Mouse (Mus musculus): ENCODE data around the gene Ehbp1l1. TPM values are rescaled to one million over a fixed set of nuclear protein-coding genes. Genes with fewer than 3 reads are reported as not detected.

The Ehbp1l1 gene
- total RNA-seq, 2 experiments from 2014 or later, result 134 to 144 TPM

DNA sequence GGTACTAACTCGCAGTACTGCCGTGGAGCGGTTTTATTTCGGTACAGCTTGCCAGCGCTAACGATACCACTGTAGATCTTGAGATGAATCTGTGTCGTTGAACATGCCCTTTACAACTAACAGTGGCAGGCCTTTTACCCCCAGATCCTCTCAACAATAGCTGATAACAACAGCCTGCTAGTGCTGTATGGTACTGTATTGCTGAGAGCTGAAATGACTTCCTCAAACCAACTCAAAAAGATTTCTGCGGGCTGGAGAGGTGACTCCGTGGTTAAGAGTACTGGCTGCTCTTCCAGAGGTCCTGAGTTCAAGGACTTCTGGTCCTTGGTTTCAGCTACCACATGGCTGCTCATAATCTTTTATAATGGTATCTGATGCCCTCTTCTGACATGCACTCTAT, 8.2 kb upstream of the Ehbp1l1 start:
- no peak for DNase-seq

DNA sequence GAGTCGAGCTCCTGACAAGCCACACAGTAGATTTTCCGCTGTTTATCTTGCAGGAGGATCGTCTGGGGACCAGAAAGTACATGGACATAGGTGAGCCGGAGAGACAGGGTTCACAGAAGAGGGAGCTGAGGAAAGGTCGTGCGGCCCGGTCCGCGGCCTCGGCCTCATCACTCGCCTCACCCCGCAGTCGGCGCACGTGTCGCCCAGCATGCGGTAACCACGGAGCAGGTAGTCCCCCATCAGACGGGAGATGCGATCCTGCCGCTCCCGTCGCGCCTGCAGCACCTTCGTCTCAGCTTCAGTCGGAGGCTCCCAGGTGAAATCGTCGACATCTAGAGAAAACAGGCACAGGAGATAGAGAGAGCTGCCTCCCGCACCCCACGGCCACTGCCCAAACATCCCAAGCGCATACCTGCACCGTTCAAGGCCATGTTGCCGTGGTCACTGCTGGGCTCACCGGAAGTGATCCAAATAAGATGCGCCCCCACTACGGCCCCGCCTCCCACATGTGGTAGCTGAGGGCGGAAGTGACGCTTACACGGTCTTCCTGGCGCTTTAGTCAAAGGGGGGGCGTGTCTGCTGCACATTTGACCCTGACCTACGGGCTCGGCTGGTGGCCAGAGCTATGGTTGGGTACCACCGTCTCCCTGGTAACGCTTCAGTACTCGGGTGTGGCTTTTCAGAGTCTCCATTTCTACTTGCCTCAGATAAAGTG, 5.3 kb upstream of the Ehbp1l1 start:
- peak; percentile 93 to 95 for DNase-seq

DNA sequence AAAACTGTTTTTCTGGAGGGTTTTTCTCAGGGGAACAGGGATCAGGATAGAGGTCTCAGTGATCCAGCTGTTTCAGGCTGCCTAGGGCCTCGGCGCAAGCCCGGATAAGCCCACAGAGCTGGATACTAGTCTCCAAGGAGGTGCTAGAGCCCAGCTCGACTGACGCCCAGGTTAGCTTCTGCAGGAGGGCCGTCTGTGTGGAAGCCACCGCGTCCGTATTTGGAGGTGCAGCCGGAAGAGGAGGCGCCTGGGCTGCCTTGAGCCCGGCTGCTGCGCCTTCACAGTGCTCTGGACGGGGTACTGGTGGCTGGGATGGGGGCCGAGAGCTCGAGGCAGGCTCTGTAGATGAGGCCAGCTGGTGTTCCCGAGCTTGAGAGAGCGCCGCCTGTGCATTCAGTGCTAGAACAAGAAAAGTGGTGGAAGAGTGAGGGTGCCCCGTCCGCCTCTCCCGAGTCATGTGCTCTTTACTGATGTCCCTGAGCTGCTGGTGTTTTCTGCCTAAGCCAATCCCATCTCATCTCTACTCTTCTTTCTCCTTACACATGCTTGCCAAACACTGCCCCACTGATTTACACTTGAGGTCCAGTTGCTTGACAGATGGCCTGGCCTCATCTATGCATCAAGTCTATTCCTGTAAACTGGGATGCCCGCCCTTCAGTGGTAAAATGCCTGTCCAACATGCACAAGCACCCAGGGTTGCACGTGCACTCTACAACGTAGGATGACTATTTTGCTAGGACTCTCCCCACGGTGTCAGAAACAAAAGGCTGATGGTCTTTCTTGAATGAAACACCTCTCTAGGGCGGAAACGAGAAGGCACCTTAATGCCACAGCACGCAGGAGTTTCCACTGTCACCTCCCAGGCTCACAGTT, 4.4 kb upstream of the Ehbp1l1 start:
- DNase-seq, result no peak

DNA sequence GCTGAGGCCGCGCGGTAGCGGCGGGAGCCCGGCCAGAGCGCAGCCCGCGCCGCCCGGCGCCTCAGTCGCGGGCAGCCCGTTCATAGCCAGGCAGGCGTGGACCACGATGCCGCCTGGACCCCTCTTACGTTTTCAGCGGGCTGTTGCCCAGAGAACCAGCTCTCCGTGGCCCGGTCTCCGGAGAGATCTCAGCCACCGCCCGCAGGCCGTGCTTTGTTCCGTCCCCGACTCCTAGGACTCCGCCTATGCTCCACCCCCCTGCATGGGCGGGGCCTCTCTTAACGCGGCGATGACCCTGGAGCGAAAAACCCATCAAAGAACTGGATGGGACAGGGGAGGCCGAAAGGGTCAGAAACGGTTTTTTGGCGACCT, 3.3 kb upstream of the Ehbp1l1 start, which contains the start of gene Fam89b:
Fam89b (minus strand) TSS at position 210 of the 372 bp plus-strand sequence.
- peak; percentile 94 to 97 for DNase-seq

DNA sequence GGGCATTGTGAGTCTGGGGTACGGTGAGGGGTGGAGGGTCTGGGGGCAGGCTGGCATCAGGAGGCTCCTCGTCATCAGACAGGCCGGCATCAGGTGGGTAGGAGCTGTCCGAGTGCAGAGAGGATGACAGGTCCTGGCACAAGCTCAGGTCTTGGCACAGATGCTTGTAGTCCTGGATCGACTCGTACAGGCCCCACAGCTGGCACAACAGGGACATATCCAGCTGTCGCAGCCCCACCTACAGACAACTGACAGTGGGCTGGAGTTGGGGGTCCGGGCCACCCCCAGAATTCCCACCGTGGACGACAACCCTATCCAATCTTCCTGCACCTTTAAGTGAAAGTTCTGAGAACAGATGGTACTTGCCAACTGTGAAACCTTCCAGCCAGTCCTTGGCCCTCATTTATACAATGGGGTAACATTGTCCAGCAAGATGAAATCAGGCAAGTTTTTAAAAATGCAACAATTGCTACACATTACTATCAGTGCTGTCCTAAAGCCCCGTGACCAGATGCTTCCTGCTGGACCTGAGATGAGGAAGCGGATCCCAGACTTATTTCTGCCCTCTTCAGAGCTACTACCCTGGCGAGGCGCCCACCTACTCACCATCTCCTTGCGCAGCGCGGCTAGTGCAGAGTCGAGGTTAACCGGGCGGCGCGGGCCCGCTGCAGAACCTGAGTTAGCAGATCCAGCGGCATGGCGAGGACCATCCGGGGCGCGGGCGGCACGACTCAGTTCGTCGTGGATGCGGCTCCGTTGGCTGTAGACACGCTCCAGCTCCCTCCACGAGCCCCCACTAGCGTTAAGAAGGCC, 2.7 kb upstream of the Ehbp1l1 start:
- peak; percentile 63 to 72 for DNase-seq

DNA sequence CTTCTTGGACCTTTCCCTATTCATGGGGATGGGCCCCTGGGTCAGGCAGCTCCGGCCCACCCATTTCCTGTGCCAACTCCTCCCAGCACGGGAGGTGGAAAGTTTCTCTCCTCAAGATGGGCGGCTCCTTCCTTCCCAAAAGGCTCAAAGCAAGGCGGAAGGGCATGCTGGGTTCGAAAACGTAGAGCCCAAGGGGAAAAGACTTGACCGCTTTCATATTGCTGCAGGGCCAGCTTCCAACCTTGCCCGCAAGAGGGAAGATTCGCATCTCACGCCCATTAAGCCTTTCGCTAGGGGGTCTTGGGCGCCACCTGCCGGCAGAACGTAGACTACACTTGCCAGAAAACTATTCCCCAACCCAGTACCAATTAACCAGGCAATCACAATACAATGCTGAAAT, 1.6 kb upstream of the Ehbp1l1 start:
- peak; percentile 92 to 97 for DNase-seq

DNA sequence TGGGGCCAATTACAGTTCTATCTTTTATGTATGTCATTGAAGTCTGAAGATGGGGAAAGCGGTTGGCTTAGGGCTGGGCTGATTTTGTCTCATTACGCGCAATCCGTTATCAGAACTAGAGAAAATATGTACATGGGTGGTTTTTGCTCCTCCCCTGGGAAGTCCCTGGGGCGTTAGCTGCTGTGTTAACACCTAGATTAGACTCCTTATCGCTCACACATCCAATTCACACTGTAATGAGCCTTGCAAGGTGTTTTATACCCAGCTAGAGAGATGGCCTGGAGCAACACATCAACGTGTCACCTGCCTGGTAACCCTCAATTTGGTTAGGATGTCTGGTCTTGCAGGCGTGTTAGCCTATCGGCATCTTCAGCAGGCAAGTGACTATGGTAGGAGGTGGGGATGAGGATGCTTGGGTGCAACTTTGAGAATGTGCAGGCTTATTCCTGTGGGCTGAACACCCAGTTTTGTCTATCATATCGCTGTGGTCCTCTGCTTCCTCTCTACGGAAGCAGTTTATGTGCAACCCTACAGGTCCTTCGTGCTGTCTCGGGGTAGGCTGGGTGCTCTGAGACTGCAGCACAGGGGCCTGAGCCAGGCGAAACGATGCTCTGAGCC, 953 bp upstream of the Ehbp1l1 start:
- peak; percentile 56 to 57 for DNase-seq

DNA sequence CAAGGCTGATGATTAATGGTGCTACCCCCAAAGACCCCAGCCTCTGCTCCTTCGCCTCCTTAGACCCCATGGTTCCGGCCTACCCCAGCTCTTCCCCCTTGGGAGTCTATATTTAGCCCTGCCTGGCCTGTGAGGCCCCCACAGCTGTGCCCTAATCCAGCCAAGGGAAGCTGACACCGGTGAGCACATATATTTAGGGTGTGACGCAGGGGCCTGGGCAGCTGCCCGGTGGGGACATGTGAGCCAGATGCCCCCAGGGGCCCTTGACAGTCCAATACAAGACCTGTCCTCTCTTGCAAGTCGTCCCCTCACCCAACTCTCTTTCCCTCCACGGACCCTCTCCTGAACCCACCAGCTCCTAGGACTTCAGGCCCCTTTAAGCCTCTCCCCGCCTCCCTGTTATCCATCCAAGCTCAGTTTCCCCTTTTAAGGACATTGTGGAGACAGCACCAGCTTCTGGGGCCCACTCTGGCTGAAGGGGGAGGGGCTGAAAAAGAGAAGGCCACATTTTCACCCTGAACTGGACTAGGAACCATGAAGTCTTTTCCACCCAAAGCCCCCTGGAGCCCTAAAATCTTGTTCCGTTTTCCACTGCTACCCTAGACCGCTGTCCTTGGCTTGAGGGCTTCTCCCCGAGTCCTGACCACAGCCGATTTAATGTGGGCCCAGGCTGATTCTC, 949 bp downstream of the Ehbp1l1 start:
- DNase-seq, result peak; percentile 89

DNA sequence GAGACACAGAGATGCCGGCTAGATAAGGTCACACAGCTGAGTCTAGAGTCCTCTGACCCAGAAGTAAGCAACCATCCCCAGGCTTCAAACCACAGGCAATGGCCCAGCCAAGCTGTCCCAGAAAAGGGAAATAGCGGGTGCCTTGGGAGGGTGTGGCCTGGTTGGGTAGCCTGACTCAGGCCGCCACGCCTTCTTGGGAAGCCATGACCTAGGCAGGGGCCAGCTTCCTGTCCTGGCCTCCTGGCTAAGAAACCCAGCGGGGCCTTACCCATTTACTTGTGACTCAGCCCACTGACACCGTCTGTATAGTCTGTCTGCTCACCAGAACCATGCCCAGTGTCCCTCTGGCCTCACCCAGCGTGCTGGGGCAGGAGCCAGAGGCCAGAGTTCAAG, 1.6 kb downstream of the Ehbp1l1 start:
- peak; percentile 90 to 95 for DNase-seq

DNA sequence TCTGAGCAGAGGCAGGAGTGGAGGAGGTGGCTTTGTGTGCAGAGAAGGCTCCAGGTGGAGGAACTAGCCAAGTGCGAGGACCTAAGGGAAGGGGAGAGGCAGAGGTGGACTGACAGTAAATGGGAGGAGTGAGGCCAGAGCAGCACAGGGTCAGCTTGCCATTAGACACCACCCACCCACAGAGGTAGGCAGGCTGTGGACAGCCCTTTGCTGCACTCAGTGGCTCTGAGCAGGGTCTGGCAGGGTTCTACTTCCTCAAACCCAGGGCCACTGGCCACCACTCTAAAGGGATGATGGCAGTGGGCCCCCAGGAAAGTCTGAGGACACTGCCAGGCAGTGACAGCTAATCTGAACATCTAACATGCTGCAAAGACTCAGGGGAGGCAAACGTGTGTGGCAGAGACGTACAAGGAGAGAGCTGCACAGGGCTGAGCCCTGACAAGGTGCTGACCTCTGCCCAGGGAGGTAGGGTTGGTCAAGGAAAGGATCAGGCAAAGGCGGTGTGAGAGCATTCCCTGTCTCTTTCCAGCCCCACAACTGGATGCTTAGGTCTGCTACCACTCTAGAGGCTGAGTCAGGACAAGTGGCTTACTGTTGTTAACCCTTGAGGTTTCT, 2.1 kb downstream of the Ehbp1l1 start:
- no peak for DNase-seq

DNA sequence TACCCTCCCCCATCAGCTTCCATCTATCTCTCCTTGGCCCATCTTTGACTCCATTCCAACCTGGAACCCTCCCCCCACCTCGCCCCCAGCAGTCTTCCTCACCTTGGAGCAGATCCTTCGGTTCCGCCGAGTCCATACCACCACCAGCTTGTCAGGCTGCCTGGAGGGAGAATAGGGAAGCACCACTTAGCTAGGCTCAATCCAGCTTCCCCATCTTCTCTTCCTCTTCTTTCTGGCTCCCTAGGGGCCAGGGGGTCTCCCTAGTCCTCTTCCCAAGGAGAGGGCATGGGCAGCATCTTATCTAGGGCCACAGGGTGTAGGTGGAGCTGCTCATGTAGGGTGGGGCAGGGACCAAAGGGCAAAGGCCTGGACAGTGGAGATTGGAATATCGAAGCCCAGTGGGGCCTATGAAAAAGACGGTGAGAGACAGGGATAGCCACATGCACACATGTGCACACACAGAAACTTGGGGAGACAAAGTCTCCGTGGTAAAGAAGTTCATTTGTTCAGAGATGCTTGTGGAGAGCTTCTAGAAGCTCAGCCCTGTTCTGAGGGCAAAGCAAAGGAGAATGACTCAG, 3.2 kb downstream of the Ehbp1l1 start:
- no peak for DNase-seq

DNA sequence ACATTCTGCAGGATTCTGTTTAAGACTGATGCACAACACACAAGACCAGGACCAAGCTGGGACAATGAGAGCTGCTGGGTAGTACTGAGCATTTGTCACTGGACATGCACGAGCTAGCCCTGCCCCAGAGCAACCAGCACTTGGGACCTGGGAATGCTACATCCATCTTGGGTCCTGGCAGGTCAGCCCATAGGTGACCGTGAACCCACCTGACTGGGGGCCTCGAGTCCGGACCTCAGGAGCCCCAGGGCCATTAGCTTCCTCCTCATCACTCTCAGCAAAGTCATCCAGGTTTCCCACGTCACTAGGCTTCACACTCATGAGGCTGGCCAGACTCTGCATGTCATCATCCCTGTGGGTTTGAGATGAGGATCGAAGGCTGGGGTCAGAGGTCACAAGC, 4.9 kb downstream of the Ehbp1l1 start:
- no peak for DNase-seq

DNA sequence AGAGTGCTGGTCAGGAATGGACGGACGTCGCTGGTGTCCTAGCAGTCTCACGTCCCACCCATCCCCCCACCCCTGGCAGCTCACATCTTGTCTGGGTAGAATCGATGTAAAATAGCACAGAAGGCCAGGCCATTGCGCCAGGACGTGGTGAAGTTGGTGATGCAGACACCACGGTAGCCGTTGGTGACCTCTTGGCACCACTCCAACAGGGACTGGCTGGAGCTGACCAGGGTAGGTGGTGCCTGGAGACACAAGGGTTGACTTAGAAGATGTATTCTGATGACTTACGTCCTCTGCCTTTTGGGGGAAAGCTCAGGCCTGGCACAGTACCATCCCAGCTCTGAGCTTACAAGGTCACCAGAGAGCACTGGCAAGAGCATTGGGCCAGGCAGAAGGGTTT, 9.2 kb downstream of the Ehbp1l1 start:
- DNase-seq, result no peak

DNA sequence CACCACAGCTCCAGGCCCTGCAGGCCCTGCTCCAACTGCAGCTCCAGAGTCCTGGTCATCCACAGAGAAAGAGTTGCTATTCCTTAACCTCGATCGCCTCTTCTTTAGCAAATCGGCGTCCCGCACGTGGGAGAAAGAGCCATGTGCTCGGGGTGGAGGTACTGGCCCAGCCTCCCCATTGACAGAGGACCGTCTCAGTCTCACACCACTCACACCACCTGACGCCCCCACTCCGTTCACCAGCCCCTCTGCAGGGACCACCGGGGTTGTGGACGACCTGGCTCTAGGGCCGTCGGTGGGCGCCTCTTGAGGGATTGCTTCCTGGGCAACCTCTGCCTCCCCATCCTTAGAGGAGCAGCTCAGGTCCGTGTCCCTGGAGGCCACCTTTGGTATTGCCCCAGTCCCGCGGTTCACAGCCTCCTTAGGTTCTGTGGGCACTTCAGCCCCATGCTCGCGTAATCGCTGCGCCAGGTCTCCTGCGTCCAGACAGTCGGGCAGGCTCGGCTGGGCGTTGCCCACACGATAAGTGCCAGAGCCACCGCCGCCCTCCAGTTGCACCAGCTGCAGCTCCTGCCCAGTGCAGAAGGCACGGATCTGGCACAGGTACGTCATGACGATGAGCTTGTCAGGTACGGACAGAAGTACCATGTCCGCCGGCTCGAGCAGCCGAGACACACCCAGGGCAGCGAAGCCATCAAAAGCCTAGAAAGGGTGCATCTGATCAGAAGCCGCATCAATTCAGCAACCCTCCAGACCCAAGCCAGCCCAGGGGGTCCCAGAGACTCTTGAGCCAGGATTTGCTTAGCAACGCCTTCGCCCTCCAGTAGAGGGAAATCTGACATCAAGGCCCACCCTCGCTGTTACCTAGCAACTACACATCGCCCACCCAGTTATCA, 10.1 kb downstream of the Ehbp1l1 start:
- DNase-seq, result no peak

DNA sequence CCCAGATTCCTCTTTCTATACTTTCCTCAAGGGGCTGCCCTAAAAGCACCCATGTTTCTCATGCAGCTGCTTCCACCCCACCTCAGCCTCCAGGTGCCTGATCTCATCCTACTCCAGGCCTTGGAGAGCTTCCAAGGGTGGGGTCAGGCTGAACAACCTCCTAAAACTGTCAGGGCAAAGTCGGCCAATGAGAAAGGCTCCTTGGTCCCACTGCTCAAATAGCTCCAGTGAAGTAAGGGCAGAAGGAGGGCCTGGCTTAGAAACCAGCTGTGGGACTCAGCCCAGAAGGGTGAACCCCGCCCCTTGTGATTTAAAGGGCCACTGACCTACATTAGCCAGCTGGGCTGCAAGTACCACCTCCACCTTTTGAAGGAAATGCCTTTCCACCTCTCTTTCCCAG, 12.4 kb downstream of the Ehbp1l1 start:
- DNase-seq, result peak; percentile 86 to 91

DNA sequence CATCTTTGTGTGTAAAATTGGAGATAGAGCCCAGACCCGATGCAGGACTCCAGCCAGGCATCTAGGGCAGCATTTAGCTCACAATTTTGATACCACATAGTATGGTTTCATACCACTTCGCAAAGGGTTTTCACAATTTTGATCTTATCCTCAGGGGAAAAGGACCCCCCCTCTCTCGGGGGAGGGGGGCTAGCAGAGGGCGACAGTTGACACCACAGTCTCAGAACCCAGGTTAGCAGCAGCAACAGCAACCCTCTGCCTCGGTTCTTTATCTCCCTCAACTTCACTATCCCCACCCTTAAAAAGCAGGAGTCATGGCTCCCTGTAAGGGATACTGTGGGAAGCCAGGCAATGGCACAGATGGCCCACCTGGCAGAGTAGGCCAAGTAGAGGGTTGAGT, 12.9 kb downstream of the Ehbp1l1 start:
- no peak for DNase-seq

DNA sequence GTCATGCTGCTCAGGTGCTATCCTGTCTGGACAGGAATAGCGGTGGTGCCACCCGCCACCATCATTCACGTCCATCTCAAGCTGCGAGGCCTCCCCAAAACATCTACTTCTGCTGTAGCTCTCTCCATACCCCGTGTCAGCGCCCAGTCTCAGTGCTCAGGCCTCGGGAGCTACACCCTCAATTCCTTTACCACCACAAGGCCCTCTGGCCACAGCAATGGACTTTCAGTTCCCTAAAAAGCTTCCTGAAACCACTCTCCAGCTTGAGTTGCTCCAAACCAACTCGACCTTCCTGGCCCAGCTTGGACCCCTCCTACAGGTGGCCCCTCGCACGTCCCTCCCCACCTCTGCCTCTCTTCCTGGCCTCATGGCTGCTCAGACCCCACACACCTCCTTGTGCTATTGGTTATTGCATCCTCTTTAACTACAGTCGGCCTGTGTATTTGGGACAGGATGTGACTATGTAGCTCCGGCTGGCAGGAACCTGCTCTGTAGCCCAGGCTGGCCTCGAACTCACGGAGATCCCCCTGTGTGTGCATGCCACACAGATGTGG, 14.1 kb downstream of the Ehbp1l1 start:
- DNase-seq, result peak in 1 of 2 experiments; percentile 62

DNA sequence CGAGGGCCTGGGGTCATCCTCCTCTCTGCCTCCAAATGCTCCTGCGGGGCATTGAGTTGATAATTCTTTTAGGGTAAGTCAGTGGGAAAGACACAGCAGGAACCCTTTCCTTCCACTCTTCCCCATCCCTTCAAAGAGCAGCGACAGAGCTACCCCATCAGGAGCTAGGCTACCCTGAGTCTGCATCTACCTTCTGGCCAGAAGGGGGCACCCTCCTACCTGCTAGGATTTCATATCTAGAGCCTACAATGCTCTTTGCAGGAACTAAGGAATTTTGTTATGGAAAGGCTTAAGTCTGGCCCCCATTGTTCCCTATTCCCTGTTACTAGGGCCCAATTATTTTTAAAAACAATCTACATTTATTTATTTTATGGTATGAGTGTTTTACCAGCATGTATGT, 14.9 kb downstream of the Ehbp1l1 start:
- peak; percentile 81 to 84 for DNase-seq

DNA sequence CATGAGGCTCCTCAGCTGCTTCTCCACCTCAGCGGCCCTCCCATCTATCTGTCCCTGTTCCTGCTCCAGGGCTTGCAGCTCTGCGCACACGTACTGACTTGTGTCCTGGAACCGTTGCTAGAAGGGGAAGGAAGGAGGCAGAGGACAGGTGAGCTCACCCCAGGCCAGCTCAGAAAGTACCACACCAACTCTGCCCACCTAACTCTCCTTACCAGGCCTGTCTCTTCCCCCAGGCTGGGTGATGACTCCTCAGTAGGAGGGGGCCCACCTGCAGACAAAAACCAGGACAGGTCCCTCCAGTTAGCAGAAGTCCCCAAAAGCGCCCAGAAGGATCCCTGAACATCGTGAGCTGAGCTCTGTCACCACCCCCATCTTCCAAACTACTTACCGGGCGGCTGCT, 15.5 kb downstream of the Ehbp1l1 start:
- DNase-seq, result no peak
